Mouse (Mus musculus) CD4-positive, CD25-positive, alpha-beta regulatory T cell, adult 2 months (primary cell): Measurements from ENCODE around the gene Mier3.
"Not testable (repeated sequence)": the region's sequence is repeated elsewhere in the genome, so short reads cannot be mapped to it uniquely, and the experiment has no call there.

ENCODE experiments used
- DNase-seq: peaks from one replicate; pipeline ENCODE4 v3.0.0-alpha.2; 2012; ENCODE audit warnings: low read depth, low spot score

Gene Mier3

GRCm38 (mm10) chr13:111703396-111703795 is 22.6 kb downstream of the Mier3 start:
- DNase-seq: no peak

DNA sequence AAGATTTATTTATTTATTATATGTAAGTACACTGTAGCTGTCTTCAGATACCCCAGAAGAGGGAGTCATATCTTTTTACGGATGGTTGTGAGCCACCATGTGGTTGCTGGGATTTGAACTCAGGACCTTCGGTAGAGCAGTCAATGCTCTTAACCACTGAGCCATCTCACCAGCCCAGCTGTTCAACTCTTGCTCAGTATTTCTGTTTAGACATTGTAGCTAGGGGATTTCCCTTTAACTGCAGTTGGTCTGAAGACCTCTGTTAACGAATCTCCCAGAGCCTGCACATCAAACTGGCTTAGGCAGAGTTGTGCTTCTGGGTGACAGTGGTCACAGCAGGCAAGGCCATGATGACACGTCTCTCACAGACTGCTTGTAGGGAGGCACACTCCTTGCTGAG is 23.2 kb downstream of the Mier3 start:
- DNase-seq: not testable (repeated sequence)

GRCm38 (mm10) chr13:111710531-111710930 is 29.8 kb downstream of the Mier3 start:
- no peak for DNase-seq

- no peak for DNase-seq
Observed at GRCm38 (mm10) chr13:111719726-111720125, 38.9 kb downstream of the Mier3 start.

GRCm38 (mm10) chr13:111724811-111725164 is 44.0 kb downstream of the Mier3 start:
- no peak for DNase-seq

DNA sequence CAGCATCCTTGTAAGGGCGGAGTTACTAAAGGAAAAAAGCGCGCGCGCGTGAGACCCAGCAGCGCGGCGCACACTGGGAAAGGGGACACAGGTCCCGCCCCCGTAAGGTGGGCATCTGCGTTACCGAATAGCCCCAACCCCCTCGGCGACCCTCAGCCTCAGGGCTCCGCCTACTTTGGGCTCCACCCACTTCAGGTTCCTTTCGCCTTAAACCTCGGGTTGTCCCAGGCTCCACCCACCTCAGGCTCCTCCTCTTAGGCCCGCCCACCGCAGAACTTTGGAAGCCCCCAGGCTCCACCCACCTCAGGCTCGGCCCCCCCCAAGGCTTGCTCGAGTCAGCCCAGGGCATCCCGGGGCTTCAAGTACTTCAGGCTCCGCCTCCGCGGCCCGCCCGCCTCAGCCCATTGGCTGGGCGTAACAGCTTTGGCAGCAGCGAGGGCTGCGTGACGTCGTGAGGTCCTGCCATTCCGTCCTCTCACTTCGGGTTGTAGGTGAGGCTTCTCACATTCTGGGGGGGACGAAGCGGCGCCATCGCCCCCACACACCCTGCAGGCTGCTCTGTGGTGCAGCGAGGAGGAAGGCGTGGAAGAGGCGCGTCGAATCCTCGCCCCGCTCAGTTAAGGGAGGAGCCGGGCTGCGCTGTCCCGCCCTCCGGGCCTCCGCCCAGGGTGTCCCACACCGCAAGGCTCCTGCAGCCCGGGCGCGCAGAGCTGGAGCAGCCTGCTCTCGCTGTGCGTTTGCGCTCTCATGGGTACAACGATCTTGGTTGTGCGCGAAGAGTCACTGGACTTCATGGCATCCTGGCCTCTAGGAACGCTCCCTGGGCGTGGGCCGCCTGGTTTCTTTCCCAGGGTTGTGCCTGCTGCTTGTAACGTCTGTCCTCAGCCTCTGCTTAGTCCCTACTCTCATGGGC is 44.6 kb downstream of the Mier3 start:
- DNase-seq: peak; percentile 96

DNA sequence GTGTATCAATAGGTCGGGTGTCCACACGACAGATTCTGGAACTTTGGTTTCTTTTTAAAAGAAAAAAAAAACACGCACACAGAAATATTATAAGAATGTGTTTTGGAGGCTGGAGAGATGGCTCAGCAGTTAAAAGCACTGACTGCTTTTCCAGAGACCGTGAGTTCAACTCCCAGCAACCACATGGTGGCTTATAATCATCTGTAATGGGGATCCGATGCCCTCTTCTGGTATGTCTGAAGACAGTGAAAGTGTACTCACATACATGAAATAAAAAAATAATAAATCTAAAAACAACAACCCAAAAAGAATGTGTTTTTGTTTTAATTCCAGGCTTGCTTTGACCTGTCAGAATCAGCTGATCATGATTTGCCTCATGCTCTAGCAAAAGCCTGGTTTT is 46.1 kb downstream of the Mier3 start:
- no peak for DNase-seq

DNA sequence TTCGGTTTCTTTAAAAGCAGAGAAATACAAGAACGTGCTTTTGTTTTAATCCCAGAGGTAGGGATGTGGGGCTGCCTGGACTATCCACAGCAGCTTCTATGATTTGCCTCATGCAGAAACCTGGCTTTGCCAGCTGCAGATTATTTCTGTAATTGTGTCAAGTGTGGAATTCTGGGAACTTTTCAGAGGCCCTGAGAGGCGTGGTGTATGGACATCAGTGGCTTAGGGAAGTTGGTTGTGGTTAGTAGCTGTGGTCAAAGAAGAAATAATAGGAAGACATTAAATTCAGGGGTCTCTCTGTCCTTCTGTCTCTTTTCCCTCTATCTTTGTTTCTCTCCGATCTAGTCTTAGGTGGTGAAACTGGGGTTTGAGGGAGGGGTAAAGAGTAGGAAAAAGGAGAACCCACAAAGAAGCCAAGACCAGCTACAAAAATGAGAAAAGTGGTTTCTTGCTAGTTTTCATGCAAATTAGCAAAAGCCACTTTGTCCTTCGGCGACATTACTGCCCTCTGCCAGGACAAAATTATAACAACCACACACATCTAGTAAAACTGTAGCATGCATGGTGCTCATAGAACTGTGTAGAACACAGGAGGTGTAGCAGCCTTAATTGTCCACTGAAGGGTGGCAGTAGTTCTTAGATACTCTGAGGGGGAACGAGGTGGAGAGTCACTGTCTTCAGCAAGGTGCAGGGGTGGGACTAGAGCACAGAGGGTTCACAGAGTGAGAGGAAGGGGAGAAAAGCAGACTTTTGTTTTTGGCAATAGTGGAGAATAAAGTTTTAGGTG is 60.6 kb downstream of the Mier3 start:
- DNase-seq: no peak

DNA sequence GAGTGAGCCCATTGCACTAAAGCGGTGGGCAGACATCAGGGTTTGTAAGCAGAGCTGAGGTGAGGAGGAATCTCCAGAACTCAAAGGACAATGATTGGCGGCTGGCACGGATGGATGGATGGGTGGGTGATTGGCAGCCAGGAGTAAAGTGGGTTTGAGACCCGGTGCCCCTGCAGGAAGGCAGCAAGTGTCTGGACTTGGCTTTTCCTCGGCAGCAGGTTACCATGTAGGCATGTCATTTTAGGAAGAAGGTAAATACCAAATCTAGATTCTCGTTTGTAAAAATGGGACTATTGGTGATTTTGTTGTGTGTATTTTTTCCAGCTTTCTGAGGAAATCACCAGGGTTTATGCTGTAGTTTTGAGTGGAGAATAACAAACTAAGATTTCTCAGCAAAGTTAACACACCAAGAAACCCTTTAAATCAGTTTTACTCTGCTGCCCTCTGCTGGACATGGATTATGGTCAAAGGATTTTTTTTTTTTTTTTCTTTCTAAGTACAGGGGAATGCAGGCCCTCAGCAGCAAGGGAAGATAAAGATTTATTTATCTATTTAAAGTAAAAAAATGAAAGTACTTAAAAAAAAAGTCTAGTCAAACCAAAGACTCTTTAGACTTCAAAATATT is 61.3 kb downstream of the Mier3 start:
- peak; percentile 82 for DNase-seq

DNA sequence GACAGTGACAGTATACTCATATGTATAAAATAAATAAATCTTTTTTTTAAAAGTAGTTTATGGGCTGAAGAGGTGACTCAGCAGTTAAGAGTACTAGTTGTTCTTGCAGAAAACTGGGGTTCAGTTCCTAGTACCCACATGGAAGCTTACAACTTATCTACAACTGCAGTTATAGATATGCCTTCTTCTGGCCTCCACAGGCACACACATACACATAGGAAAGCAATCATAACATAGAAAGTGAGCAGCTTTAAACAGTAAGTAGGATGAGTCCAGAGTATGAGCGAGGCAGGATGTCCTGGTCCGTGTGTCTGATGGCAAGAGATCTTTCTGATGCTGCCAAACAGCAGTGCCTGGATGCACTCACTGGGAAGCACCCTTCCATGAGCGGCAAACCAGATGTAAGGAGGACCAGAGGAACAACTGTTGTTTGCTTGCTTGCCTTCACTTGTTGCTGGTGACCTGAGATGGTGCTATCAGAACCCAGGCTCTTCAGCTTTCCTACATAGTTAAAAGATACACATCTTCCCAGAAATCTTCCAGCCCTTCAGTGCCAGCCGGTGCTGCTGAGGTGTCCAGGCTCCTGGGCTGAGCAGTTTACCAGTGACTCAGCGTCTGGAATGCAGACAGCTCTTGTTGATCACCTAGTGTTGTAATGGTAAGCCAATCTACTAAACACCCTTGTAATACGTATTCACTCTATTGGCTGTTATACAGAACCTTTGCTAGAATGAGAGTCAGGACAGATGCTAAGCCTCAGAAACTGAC is 63.6 kb downstream of the Mier3 start:
- DNase-seq: no peak

DNA sequence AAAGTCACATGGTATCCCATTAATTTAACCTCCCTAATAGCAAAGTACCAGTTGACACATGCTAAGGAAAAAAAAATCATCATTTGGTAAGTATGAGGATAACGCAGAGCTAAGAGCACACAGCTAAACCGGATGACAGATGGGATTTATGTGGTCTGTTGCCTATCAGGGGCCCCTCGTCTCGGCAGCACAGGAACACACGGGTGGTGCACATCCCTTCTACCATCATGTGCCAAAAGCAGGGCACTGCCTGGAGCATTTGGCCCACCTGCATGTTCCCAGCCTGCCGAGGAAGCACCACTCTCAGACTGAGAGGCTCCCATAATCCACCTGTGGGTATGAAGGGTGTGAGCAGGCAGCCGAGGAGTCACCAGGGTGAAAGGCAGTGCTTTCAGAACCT is 64.4 kb downstream of the Mier3 start:
- no peak for DNase-seq

DNA sequence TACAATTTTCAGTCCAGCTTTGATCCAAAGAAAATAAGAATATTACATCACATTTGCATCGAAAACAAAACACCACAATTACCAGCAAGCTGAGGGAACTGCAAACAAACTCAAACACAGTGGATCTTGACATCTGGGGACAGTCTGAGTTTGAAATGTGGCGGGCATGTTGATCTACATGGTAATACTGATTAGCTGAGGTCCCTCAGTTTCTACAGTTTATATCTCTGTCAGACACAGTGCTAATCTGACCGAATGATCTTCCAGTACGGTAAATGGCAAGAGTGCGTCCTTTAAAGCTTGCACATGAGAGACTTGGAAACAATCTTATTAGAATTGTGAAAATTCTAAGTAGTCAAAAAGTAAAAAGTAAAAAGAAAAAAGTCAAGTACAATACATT is 66.1 kb downstream of the Mier3 start:
- DNase-seq: no peak

DNA sequence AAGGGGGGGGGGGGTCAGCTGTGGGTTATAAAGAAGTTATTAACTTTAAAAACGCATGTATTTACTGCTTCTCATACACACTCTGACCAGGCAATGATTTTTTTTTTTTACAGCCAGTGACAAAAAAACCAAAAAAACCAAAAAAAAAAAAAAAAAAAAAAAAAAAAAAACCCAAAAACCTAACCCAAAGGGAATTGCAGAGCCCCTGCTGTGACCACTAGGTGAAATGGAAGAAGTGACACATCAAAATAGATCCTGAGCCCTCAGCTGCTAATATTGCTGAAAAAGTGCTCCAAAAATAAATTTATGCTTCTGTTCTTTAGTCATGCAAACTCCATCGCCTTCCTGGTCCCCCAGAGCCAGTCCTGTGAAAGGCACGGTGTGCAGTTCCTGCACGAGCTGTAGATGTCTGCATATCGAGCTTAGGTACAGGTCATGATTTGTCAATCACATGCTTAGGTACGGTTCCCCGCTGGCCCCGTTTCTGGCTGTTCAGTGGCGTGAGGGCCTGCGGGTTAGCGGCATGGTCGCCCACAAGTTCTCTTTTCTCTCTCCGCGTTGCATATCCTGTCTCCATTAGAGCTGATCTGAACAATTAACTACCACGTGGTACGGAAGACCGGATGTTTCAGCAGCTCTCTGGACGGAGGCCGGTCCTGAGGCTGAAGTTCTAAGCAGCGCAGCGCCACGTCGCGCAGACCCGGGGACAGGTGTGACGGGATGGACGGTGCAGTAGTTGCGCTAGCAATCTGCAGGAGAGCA is 67.7 kb downstream of the Mier3 start:
- DNase-seq: no peak

DNA sequence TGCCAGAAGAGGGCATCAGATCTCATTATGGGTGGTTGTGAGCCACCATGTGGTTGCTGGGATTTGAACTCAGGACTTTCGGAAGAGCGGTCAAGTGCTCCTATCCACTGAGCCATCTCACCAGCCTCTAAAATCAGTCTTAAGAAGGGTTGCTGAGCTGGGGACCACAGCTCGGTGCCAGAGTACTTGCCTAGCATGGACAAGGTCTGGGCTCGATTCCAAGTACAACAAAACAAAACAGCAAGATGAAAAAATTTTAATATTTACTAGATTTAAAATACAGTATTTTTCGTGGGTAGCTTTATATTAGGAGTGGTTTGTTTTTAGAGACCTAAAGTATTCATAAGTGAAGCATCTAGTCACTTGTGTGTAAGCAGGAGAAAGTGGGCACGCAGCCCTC is 72.5 kb downstream of the Mier3 start:
- no peak for DNase-seq

- no peak for DNase-seq
Observed at GRCm38 (mm10) chr13:111755377-111755776, 74.6 kb downstream of the Mier3 start.

- no peak for DNase-seq
Observed at GRCm38 (mm10) chr13:111755937-111756336, 75.2 kb downstream of the Mier3 start.

- no peak for DNase-seq
Observed at GRCm38 (mm10) chr13:111756986-111757385, 76.2 kb downstream of the Mier3 start.

DNA sequence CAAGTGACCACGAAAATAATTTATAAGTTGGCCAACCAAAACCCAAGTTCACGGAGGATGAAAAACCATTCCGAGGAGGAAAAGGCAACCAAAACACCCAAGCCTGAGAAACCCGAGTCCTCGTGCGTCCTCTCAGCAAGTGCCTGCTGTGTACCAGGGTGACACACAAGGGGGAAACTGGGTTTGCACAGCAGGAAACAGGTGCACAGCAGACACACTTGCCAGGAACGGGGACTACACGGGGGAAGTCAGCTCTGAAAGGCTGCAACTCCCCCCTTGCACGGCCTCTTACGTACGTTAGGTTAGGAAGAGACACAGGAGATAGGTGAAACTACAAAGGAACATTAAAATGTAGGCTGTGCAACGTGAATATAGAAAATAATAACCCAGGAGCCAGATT is 81.7 kb downstream of the Mier3 start:
- no peak for DNase-seq
